Mouse (Mus musculus) lung, postnatal 14 days (tissue): Measurements from ENCODE around the gene Pprc1.

Experiments used
- DNase-seq: peaks from one replicate; pipeline ENCODE4 v3.0.0; 2021

The Pprc1 gene

GRCm38 (mm10) chr19:46035971-46036370, 8.7 kb upstream of the Pprc1 start:
- no peak for DNase-seq

GRCm38 (mm10) chr19:46036477-46037242, 8.0 kb upstream of the Pprc1 start:
- no peak for DNase-seq

DNA sequence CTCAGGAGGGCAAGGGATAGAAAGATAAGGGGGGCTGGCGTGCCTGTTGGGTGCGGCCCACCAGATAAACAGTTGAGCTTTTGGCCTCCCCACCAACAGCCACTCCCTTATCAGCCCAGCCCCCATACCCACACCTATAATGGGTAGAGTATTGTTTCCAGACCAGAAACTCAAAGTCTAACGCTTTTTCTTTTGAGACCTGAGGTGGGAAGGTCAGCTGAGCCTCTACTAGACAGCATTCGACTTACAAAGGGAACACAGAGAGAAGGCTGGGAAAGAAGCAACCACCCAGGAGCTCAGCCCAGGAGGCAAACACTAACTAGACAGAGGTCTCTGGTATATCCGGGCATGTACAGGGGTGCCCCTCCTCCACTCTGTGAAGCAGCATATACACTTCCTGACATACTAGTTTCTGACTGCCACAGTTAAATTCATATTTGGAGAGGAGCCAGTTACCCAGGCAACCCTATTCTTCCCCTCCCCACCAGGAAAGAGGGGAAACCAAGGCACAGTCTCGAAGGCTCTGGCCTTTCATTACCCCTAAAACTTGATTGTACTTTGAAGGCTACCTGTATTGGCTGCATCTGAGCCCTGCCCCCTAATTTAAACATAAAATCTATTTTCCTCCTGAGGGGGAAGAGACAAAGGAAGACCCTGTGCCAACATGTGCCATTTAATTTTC, 7.3 kb upstream of the Pprc1 start:
- DNase-seq: no peak

DNA sequence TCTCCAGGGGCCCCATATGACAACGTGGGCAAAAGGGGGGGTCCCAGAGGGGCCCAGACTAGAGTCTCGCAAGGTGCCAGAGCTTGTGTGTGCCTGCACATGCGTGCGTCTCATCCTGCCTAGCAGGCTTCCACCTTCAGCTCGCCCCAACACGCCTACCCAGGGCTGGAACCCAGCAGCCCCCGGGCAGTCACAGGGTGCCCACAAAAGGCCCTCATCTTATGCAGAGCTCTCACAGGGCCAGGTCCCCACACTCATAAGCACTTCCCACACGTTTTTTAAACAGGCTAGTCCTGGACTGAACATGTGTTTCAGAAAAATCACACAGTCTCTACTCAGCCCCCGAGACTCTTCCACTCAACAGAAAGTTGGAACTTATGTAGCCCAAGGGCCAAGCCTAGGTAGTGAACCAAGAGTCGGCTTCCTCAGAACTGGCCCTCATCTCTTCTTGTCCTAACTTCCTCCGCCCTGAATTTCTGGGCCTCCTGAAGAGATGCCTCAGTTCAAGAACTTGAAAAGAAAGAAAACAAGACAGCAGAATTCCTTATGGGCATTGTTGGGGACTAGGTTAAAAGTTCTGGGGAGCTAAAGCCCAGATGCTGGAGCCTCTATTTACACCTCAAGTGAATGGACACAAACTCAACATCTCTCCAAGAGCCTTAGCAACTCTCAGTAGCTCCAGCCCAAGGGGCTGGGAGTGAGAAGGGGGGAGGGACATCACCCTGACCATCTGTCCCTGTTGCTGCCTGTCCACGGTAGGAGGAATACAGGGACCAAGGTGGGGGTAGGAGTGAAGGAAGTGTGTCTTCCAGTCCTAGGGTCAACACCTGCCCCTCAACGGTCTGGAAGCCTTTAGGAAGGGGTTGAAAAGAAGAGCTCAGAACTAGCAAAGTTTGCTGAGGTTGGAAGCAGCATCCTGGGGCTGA, 6.5 kb upstream of the Pprc1 start:
- no peak for DNase-seq

DNA sequence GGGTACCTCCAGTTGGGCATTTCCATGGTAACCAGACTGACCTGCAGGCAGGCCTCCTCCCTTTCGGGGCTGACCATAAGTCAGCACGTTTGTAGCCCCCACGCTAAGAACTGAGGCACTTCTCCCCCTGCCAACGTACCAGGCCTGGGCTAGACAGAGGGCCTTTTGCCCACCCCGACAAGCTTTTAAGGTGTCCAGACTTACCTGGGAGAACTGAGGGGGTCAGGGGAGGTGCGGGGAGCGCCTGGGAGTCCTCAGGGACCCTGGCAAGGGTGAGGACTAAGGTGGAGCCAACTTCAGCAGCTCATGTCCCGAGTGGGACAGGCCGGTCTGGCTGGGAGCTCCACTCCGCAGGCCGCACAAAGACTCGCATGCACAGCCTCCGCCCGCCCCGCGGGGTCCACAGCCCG, 5.8 kb upstream of the Pprc1 start:
- DNase-seq: no peak

DNA sequence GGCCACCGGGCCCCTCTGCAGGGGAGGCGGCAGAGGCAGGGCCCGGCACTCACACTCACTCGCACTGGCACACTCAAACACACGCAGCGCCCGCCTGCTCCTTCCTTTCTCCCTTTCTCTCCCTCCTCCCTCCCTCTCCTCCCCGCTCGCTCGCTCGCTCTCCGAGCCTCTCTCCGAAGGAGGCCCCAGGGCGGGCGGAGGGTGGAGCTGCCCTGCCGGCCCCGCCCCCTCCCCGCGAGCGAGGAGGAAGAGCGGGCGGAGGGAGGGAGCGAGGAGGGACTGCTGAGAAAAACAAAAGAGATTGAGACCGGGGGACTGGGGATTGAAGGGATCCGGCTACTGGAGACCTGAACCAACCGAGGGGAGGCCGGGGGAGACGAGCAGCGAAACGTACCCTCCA, 5.2 kb upstream of the Pprc1 start:
- DNase-seq: peak; percentile 90

DNA sequence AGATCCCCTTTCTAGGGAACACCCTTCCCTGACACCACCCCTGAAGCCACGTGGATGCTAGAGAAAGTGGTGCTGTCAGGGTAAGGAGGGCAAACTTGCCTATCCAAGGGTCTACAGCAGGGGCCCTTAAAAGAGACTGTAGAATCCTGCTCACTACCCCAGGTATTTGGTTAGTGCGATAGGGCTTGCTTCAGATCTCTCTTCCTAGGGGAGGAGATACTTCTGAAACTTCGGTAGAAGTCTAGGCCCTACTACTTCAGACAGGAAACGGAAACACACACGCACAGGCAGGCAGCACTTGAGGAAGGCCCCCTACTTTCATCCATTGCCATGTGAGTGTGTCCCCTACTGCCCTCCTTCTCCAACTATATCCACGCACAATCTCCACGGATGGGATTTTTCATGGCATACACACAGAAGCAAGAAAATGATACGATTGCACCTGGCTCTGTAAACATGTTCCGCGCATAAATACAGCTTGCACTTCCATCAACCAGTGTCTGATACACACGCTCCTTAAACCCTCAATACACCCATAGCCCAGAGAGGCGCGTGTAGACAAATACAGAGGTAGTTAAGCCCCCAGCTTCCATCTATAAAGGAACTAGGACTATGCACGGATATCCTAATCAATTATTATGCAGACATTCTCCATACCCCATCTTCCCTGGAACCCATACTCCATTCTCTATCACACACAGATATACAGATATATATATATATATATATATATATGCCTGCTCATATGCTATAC, 4.4 kb upstream of the Pprc1 start:
- DNase-seq: no peak

DNA sequence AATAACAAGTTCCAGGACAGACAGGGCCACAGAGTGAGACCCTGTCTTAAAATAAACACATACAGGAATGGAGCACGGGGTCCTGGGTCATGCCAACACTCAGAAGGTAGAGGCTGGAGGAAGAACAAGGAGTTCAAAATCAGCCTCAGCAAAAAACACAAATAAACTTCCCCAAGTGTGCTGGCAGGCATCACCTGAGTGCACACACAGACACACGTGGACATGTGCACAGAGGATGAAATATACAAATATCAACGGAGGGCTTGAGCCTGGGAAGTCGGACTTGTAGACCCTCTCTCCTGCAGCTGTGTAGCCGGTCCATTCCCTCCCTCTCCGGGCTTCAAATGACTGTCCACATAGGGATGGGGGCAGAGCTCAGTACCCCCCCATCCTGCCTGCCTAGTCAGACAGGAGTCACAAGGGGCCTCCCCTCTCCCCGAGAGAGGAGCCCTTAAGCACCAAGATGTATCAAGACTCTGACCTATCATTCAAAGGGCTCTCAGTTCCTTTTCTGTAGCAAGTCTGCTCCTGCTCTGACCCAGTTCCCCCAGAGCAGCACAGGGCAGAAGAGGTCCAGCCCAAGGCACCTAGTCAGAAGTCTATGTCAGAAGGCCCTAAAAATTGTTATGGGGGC, 3.3 kb upstream of the Pprc1 start:
- no peak for DNase-seq

- peak; percentile 94 for DNase-seq
Observed at GRCm38 (mm10) chr19:46041933-46042475, 2.7 kb upstream of the Pprc1 start.

DNA sequence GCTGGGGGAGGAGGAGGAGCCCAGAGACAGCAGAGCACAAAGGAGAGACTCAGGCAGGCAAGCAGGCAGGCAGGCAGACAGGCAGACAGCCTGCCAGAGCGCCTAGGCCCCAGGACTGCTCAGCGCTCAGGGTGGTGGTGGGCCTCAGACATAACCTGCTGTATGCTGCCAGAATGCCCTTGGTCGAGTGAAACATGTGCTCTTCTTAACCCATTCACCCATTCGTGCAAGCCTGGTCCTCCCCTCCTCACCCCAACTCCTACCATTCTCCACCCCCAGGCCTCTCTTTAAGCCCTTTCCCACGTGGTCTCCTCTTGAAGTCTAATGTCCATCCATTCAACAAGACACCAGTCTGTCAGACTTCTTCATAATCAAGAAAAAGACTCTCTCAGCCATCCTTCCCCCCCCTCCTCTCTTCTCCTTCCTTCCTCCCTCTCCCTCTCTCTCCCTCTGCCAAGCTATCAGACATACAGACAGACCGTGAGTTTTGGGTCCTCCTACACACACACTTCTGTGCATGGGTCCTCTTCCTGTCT, 2.1 kb upstream of the Pprc1 start:
- no peak for DNase-seq

GRCm38 (mm10) chr19:46043380-46043779, 1.3 kb upstream of the Pprc1 start:
- DNase-seq: peak; percentile 51

GRCm38 (mm10) chr19:46044993-46045695, 458 bp downstream of the Pprc1 start, which contains the start of gene Ldb1:
Gene Ldb1, minus strand, starts transcription at chr19:46045214.
- peak; percentile 85 for DNase-seq

DNA sequence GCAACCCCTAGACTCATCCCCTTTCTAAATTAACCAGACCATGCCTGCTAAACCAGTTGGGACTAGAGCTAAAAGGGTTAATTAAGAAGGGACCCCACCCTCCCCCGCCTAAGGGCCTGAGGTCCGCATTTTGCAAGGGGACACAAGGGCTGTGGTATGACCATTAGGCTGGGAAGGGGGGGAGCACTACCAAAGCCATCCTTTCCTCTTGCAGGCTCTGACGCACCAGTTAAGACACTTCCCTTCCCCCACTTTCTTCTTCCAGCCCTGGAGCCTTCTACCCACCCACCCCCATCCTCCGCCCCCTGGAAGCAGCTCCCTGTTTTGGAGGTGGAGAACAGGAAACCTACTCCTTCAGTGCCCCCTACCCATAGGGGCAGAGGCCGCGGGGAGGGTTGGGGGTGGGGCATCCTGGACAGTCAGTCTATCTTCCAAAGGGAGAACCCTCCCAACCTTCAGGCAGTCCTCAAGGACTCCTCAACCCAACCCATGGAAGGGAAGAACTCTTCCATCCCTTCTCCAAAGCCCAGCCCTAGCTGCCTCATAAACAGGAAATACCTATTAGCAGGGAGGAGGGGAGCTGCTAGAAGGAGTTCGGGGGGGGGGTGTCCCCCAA, 1.1 kb downstream of the Pprc1 start:
- DNase-seq: peak; percentile 66

DNA sequence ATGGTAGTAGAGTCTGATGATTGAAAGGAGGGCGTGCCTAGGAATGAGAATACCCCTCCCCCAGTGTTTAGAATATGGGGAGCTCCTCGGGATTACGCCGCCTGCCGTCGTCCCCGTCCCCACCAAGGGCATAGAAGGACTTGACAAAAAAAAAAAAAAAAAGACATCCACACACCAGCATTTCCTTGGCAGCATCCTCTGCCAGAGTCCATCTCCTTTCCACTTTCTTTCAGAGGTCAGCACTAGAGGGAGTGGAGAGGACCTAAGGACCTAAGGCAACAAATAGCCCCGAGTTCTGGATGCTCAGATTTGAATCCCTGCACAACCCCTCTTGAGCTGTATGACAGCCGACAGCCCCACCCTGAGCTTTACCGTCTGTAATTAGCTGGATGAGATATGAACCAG, 1.9 kb downstream of the Pprc1 start:
- DNase-seq: no peak

GRCm38 (mm10) chr19:46047426-46047825, 2.7 kb downstream of the Pprc1 start:
- DNase-seq: no peak

GRCm38 (mm10) chr19:46049129-46049528, 4.4 kb downstream of the Pprc1 start:
- DNase-seq: no peak

DNA sequence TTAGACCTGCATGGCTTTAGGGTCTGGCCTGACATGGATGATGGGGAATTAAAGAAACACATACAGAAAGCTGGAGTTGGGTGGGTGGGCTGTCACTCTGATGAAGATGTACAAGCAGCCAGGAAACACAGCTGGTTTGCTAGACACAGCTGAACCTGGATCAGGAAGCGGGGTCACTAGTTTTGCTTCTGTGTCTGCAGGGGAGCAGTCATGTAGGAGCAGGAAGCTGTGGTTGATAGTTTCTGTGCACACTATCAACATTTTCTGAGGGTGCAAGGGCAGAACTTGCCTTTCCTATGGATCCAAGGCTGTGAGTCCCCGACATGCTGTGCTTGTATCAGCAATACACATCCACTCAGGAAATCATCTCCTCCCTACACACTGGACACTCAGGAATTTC, 5.8 kb downstream of the Pprc1 start:
- DNase-seq: no peak

GRCm38 (mm10) chr19:46055752-46056387, 11.2 kb downstream of the Pprc1 start:
- DNase-seq: no peak

DNA sequence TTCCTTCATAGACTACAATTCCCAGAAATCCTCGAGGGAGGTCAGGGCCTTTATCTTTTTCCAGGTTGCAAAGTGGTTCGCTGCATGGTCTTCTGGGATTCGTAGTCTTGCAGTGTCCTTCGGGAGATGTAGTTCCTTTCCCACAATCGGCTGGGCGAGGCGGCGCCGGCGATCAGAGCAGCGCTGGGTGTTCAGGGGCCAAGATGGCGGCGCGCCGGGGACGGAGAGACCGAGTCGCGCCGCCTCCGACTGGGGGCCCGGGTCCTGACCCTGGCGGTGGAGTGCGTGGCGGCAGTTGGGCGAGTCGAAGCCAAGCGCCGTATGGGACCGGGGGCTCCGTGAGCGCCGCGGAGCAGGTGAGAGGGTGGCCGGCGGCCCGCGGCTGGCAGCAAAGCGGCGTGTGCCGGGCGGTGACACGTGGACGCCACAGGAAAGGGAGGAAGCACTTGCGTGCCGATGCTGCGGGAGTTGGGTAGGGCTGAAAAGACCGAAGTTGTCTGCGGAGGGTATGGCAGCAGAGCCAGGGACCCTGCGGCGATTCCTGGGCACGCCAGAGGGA, 11.8 kb downstream of the Pprc1 start:
- peak; percentile 91 for DNase-seq
